Mouse (Mus musculus) B cell, adult 62 days (primary cell): ENCODE results near the gene Alox12b. TPM values are rescaled to one million over a fixed set of nuclear protein-coding genes. Genes with fewer than 3 reads are reported as not detected.

Source experiments
- total RNA-seq: library from RNA; stranded (reverse); gene quantifications from 4 replicates; pipeline ENCODE4 v1.2.4, GENCODE M21; 2023

Gene Alox12b
- total RNA-seq, result not detected in 4 replicates

DNA sequence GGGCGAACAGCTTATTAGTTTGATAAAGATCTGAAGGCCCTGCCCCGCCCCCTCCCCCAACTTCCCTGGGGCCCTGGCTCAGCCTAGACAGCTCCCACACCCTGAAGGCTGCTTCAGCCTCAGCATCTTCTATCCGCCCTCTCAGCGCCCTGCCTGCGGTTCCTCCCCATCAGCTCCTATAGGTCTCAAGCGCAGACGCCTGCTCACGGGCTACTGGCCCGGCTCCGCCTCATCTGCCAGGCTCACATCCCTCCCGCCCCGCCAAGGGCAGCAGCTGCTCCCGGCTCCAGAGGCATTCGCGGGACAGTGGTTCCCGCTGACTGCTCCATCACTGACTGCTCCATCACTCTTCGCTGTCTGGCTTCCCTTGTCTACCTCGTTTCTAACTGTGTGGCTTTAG, at the start of gene Alox12b:
Gene Alox12b (plus strand): TSS at position 190 of the 400 bp plus-strand sequence.

DNA sequence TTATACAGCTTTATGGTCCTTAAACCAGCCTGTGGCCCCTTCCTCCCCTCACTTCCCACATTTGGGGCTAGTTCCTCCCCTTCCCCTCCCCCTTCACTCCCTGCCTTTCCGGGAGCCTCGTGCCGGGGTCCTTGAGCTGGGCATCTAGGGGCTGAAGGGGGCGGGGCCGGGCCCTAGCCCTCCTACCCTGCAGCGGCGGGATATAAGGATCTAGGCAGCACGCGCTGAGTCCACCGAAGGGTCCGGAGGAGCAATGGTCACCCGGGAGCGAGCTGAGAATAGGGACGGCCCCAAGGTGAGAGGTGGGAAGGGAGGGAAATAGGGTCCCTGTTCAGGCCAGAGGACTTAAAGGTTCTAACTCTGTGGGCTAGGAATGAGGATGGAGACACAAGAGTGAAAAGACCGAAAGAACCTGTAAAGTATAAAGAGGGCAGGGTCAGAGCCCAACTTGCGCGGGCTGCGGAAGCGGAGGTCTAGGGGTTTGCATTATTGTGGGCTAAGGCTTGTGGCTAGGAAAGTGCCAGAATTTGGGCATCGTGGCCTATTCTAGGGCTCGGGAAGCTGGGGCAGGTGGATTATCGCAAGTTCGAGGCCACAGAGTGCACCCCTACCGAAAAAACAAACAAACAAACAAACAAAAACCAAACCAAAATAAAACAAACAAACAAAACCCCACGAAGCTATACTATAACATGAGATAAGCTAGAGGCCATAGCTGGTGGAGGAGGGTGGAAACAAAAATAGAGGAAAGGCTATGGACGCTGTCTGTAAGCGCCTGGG, 36.4 kb upstream of the Alox12b start, which contains the start of gene Hes7:
Gene Hes7 (plus strand): TSS at position 184 of the 780 bp plus-strand sequence.

DNA sequence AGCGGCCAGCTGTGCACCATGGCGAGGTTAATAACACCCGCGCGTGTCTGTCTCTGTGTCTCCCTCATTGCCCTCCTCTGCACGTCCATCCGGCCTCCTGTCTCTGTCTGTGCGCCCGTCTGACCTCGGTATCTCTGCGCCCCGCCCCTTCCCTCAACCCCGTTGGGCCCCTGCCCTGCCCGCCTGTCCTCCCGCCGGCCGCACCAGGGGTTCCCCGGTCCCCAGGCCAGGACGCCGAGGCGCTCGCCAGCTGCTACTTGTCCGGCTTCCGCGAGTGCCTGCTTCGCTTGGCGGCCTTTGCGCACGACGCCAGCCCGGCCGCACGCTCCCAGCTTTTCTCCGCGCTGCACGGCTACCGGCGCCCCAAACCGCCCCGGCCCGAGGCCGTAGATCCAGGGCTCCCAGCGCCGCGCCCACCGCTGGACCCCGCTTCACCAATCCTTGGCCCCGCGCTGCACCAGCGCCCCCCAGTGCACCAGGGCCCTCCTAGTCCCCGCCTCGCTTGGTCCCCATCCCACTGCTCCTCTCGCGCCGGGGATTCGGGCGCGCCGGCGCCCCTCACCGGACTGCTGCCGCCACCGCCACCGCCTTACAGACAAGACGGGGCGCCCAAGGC, 34.3 kb upstream of the Alox12b start, which contains the start of gene 9130213A22Rik:
Gene 9130213A22Rik (minus strand): TSS at position 254 of the 616 bp plus-strand sequence.

DNA sequence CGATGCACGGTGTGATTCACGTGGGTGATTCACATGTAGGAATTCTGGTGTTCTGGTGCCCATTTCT, 31.1 kb upstream of the Alox12b start, which contains the start of gene Aloxe3:
Gene Aloxe3 (plus strand): TSS at position 45 of the 67 bp plus-strand sequence.

DNA sequence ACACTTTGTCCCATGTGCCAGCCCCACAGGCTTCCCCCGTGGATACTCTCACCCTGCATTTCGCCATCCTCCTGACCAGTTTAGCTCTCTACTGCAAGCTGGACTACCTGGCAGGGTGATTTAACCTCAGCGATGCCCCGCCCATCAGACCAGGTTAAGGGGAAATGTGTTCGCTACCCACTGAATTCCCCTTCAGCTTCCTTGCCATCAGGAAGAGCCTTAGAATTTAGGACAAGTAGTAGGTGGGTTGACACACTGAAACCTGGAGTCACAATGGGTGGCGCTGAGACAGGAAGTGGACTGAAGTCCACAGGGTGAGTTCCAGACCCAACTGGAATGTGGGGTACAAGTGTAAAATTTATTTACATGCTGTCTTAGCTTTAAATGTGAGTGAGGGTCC, 41.0 kb downstream of the Alox12b start, which contains the start of gene Alox8:
Gene Alox8 (minus strand): TSS at position 101 of the 400 bp plus-strand sequence.

Other genes starting within 250 kb of the Alox12b start
- not detected in 4 replicates for gene Odf4, start 229.9 kb upstream of the Alox12b start, total RNA-seq
- gene Arhgef15, start 199.5 kb upstream of the Alox12b start, total RNA-seq, result not detected in 4 replicates
- 2.0 to 2.9 TPM (median 2.5 TPM) in 4 replicates for gene Slc25a35, start 188.9 kb upstream of the Alox12b start, total RNA-seq
- gene Rangrf, start 181.8 kb upstream of the Alox12b start, total RNA-seq, result 5.4 to 8.6 TPM (median 6.4 TPM) in 4 replicates
- gene Pfas, start 148.5 kb upstream of the Alox12b start, total RNA-seq, result 25.7 to 31.7 TPM (median 28.4 TPM) in 4 replicates
- 26.3 to 45.3 TPM (median 38.3 TPM) in 4 replicates for gene Ctc1, start 141.1 kb upstream of the Alox12b start, total RNA-seq
- 5.3 to 6.2 TPM (median 5.8 TPM) in 4 replicates for gene Aurkb, start 111.3 kb upstream of the Alox12b start, total RNA-seq
- 18.1 to 20.5 TPM (median 19.0 TPM) in 4 replicates for gene Borcs6, start 97.3 kb upstream of the Alox12b start, total RNA-seq
- gene Tmem107, start 86.2 kb upstream of the Alox12b start, total RNA-seq, result 1.2 to 6.0 TPM (median 4.0 TPM) in 4 replicates
- gene Vamp2, start 68.5 kb upstream of the Alox12b start, total RNA-seq, result 445 to 472 TPM (median 459 TPM) in 4 replicates
- gene Per1, start 61.8 kb upstream of the Alox12b start, total RNA-seq, result 846 to 879 TPM (median 871 TPM) in 4 replicates
- 0.42 TPM in 1 of 4 replicates, not detected in the others for gene Hes7, start 36.6 kb upstream of the Alox12b start, total RNA-seq
- not detected in 4 replicates for gene 9130213A22Rik, start 34.4 kb upstream of the Alox12b start, total RNA-seq
- gene Aloxe3, start 31.1 kb upstream of the Alox12b start, total RNA-seq, result 1.5 to 3.1 TPM (median 2.2 TPM) in 4 replicates
- gene Alox8, start 40.9 kb downstream of the Alox12b start, total RNA-seq, result not detected in 4 replicates
- not detected in 4 replicates for gene Gucy2e, start 80.0 kb downstream of the Alox12b start, total RNA-seq
- 26.8 to 32.9 TPM (median 27.4 TPM) in 4 replicates for gene Cntrob, start 166.8 kb downstream of the Alox12b start, total RNA-seq
- 30.7 to 42.7 TPM (median 37.7 TPM) in 4 replicates for gene Trappc1, start 167.0 kb downstream of the Alox12b start, total RNA-seq
- 2.2 to 4.6 TPM (median 3.0 TPM) in 4 replicates for gene Kcnab3, start 169.3 kb downstream of the Alox12b start, total RNA-seq
- 2.4 to 4.6 TPM (median 3.1 TPM) in 4 replicates for gene Rnf227, start 183.5 kb downstream of the Alox12b start, total RNA-seq
- 335 to 369 TPM (median 343 TPM) in 4 replicates for gene Chd3, start 212.4 kb downstream of the Alox12b start, total RNA-seq
- 34.9 to 49.9 TPM (median 39.5 TPM) in 4 replicates for gene Naa38, start 238.5 kb downstream of the Alox12b start, total RNA-seq
- gene Cyb5d1, start 238.6 kb downstream of the Alox12b start, total RNA-seq, result 40.5 to 48.7 TPM (median 44.6 TPM) in 4 replicates
- gene Tmem88, start 241.2 kb downstream of the Alox12b start, total RNA-seq, result 11.6 to 18.4 TPM (median 15.3 TPM) in 4 replicates